Mouse (Mus musculus) stomach, postnatal 0 days (tissue): ENCODE data around the gene Gnaz. TPM values are rescaled to one million over a fixed set of nuclear protein-coding genes. Genes with fewer than 3 reads are reported as not detected.

ENCODE experiments used
- ATAC-seq: fragments of 200-750 bp; cut with Nextera tagmentation; 2 replicates; pipeline ENCODE4 v1.8.0; 2017; ENCODE audit not compliant: low FRiP score, low TSS enrichment
- DNase-seq: peaks from one replicate; pipeline ENCODE4 v3.0.0-alpha.2; 2016; ENCODE audit warnings: low spot score
- H3K27ac ChIP-seq: fragments of 300-500 bp; sonication (generic); replicated peaks from 2 replicates; pipeline ENCODE4 v1.5.1; 2014; ENCODE audit warnings: mild to moderate bottlenecking, control low read depth
- H3K27me3 ChIP-seq: fragments of 300-500 bp; sonication (generic); 2 replicates; pipeline ENCODE4 v1.6.1; 2014; ENCODE audit warnings: low read length; ENCODE audit not compliant: control insufficient read depth, insufficient read depth
- H3K36me3 ChIP-seq: fragments of 300-500 bp; sonication (generic); 2 replicates; pipeline ENCODE4 v1.6.1; 2014; ENCODE audit warnings: low read length, mixed read lengths; ENCODE audit not compliant: control insufficient read depth, insufficient read depth
- H3K4me1 ChIP-seq: fragments of 300-500 bp; sonication (generic); replicated peaks from 2 replicates; pipeline ENCODE4 v1.6.1; 2014; ENCODE audit warnings: antibody characterized with exemption; ENCODE audit not compliant: control insufficient read depth, insufficient read depth
- H3K4me2 ChIP-seq: fragments of 300-500 bp; sonication (generic); replicated peaks from 2 replicates; pipeline ENCODE4 v1.6.1; 2014; ENCODE audit warnings: low read depth, mild to moderate bottlenecking, control low read depth, moderate library complexity
- H3K4me3 ChIP-seq: fragments of 300-500 bp; sonication (generic); 2 replicates; pipeline ENCODE4 v1.5.1; 2014; ENCODE audit warnings: low read depth, low read length, control low read depth
- H3K9ac ChIP-seq: fragments of 300-500 bp; sonication (generic); 2 replicates; pipeline ENCODE4 v1.6.1; 2014; ENCODE audit warnings: mild to moderate bottlenecking, low read length, control low read depth, mixed read lengths
- H3K9me3 ChIP-seq: fragments of 300-500 bp; sonication (generic); 2 replicates; pipeline ENCODE4 v1.6.1; 2016; ENCODE audit warnings: low read length; ENCODE audit not compliant: control insufficient read depth
- CTCF ChIP-seq: IDR thresholded peaks from 2 replicates; pipeline ENCODE4 v1.5.1; 2016; ENCODE audit warnings: antibody characterized with exemption, low read depth, mild to moderate bottlenecking, moderate library complexity
- EP300 ChIP-seq: optimal IDR thresholded peaks from 2 replicates; pipeline ENCODE3; 2016; ENCODE audit warnings: antibody characterized with exemption
- WGBS: fragments of 180-500 bp; shearing (Covaris S2); extraction: QIAGEN DNeasy Blood & Tissue Kit; methylation state at CpG from one replicate; pipeline ENCODE4 v1.1.7; 2014; 5-methylcytosine and 5-hydroxymethylcytosine counted together
- polyA plus RNA-seq: library from polyadenylated mRNA; unstranded; fragments of >200 nt; fragmentation: Nextera tagmentation; extraction: Ambion mirVana; gene quantifications from 2 replicates; pipeline ENCODE4 v1.2.1, GENCODE M21; 2015

Gnaz gene
- polyA plus RNA-seq, 1 experiment from 2014 or later = 3.4 TPM

- no peak overlapping the region for H3K27ac ChIP-seq
- no peak overlapping the region for H3K4me2 ChIP-seq
- no peaks in the 10 kb centered on the region for H3K27me3 ChIP-seq
- no peaks in the 10 kb centered on the region for H3K9me3 ChIP-seq
- peak; percentile 12 for DNase-seq
- 82% methylated on average over 19 of the region's 19 CpGs for WGBS
- TF ChIP-seq EP300 (no peak), CTCF (peak; percentile 21; the same call in 1 of the 2 replicates)
- no peaks in the 10 kb centered on the region for H3K4me1 ChIP-seq
- H3K9ac ChIP-seq = no peak overlapping the region
- H3K36me3 ChIP-seq = no peaks in the 10 kb centered on the region
- no peak for ATAC-seq
- no peak overlapping the region for H3K4me3 ChIP-seq
Observed at GRCm38 (mm10) chr10:74933548-74934190, 33.3 kb upstream of the Gnaz start.

GRCm38 (mm10) chr10:74934521-74934920 lies 32.5 kb upstream of the Gnaz start:
- H3K9ac ChIP-seq = no peak overlapping the region
- TF ChIP-seq EP300 (no peak), CTCF (no peak)
- no peak overlapping the region for H3K4me2 ChIP-seq
- no peaks in the 10 kb centered on the region for H3K9me3 ChIP-seq
- DNase-seq (peak; percentile 19), ATAC-seq (0 out of 2 replicates have a peak, but pooled peaks have one; percentile 14)
- WGBS = 70% methylated on average over 12 of the region's 12 CpGs
- no peak overlapping the region for H3K27ac ChIP-seq
- H3K36me3 ChIP-seq = no peaks in the 10 kb centered on the region
- H3K4me3 ChIP-seq = no peak overlapping the region
- H3K4me1 ChIP-seq = no peaks in the 10 kb centered on the region
- no peaks in the 10 kb centered on the region for H3K27me3 ChIP-seq

GRCm38 (mm10) chr10:74935016-74935415 lies 32.0 kb upstream of the Gnaz start:
- WGBS = 31% methylated on average over 6 of the region's 6 CpGs
- Histone ChIP-seq H3K4me3 (no peak overlapping the region), H3K9me3 (no peaks in the 10 kb centered on the region), H3K36me3 (no peaks in the 10 kb centered on the region), H3K27me3 (no peaks in the 10 kb centered on the region), H3K4me1 (no peaks in the 10 kb centered on the region), H3K4me2 (no peak overlapping the region), H3K27ac (no peak overlapping the region), H3K9ac (no peak overlapping the region)
- ATAC-seq (0 out of 2 replicates have a peak, but pooled peaks have one; percentile 8), DNase-seq (peak; percentile 36)
- peak; percentile 63 for TF ChIP-seq CTCF
- no peak for TF ChIP-seq EP300

- no peak overlapping the region for H3K9ac ChIP-seq
- no peak overlapping the region for H3K4me3 ChIP-seq
- no peaks in the 10 kb centered on the region for H3K27me3 ChIP-seq
- WGBS = 73% methylated on average over 10 of the region's 10 CpGs
- H3K4me1 ChIP-seq = no peaks in the 10 kb centered on the region
- DNase-seq (peak; percentile 36), ATAC-seq (peak; percentile 47; the same call in 1 of the 2 replicates)
- H3K36me3 ChIP-seq = no peaks in the 10 kb centered on the region
- H3K4me2 ChIP-seq = no peak overlapping the region
- no peak overlapping the region for H3K27ac ChIP-seq
- H3K9me3 ChIP-seq = no peaks in the 10 kb centered on the region
- TF ChIP-seq CTCF (peak; percentile 87), EP300 (no peak)
Observed at GRCm38 (mm10) chr10:74937003-74937790, 29.8 kb upstream of the Gnaz start.

GRCm38 (mm10) chr10:74938410-74938809 lies 28.6 kb upstream of the Gnaz start:
- Histone ChIP-seq H3K9me3 (no peaks in the 10 kb centered on the region), H3K36me3 (no peaks in the 10 kb centered on the region), H3K4me1 (no peaks in the 10 kb centered on the region), H3K27ac (no peak overlapping the region), H3K4me3 (no peak overlapping the region), H3K27me3 (no peaks in the 10 kb centered on the region), H3K4me2 (no peak overlapping the region), H3K9ac (no peak overlapping the region)
- WGBS = 53% methylated on average over 5 of the region's 5 CpGs
- DNase-seq = no peak
- ATAC-seq = no peak
- TF ChIP-seq CTCF = peak; percentile 56
- no peak for TF ChIP-seq EP300

GRCm38 (mm10) chr10:74939300-74939699 lies 27.7 kb upstream of the Gnaz start:
- H3K4me2 ChIP-seq = no peak overlapping the region
- no peak overlapping the region for H3K27ac ChIP-seq
- WGBS = 52% methylated on average over 3 of the region's 3 CpGs
- no peaks in the 10 kb centered on the region for H3K4me1 ChIP-seq
- no peak for DNase-seq
- H3K9ac ChIP-seq = no peak overlapping the region
- no peaks in the 10 kb centered on the region for H3K27me3 ChIP-seq
- ATAC-seq = no peak
- H3K4me3 ChIP-seq = no peak overlapping the region
- TF ChIP-seq EP300 (no peak), CTCF (peak; percentile 58)
- H3K36me3 ChIP-seq = no peaks in the 10 kb centered on the region
- H3K9me3 ChIP-seq = no peaks in the 10 kb centered on the region
